Mouse (Mus musculus) hindbrain, embryonic 14.5 days (tissue): ENCODE data around the gene Lrig1. TPM values are rescaled to one million over a fixed set of nuclear protein-coding genes. Genes with fewer than 3 reads are reported as not detected.
"Not testable (repeated sequence)": the region's sequence is repeated elsewhere in the genome, so short reads cannot be mapped to it uniquely, and the experiment has no call there.

ENCODE experiments used
- ATAC-seq: fragments of 200-750 bp; cut with Nextera tagmentation; 2 replicates; pipeline ENCODE4 v1.8.0; 2017; ENCODE audit warnings: moderate number of reproducible peaks, mild to moderate bottlenecking, moderate TSS enrichment, moderate library complexity; ENCODE audit not compliant: low FRiP score
- DNase-seq: peaks from one replicate; pipeline ENCODE4 v3.0.0-alpha.2; 2015; ENCODE audit warnings: low spot score
- H3K27ac ChIP-seq: fragments of 300-500 bp; sonication (generic); 2 replicates; pipeline ENCODE4 v1.5.1; 2014; ENCODE audit warnings: mild to moderate bottlenecking, moderate library complexity
- H3K27me3 ChIP-seq: fragments of 300-500 bp; sonication (generic); 2 replicates; pipeline ENCODE4 v1.6.1; 2014; ENCODE audit warnings: mild to moderate bottlenecking, low read length, mixed read lengths; ENCODE audit not compliant: control insufficient read depth, insufficient read depth
- H3K36me3 ChIP-seq: fragments of 300-500 bp; sonication (generic); replicated peaks from 2 replicates; pipeline ENCODE4 v1.6.1; 2014; ENCODE audit not compliant: control insufficient read depth, insufficient read depth
- H3K4me1 ChIP-seq: fragments of 300-500 bp; sonication (generic); replicated peaks from 2 replicates; pipeline ENCODE4 v1.6.1; 2014; ENCODE audit warnings: antibody characterized with exemption, low read length, mixed read lengths; ENCODE audit not compliant: control insufficient read depth, insufficient read depth
- H3K4me2 ChIP-seq: fragments of 300-500 bp; sonication (generic); replicated peaks from 2 replicates; pipeline ENCODE4 v1.6.1; 2014; ENCODE audit warnings: mild to moderate bottlenecking, moderate library complexity
- H3K4me3 ChIP-seq: fragments of 300-500 bp; sonication (generic); replicated peaks from 2 replicates; pipeline ENCODE4 v1.5.1; 2014; ENCODE audit warnings: mild to moderate bottlenecking, low read length
- H3K9ac ChIP-seq: fragments of 300-500 bp; sonication (generic); 2 replicates; pipeline ENCODE4 v1.6.1; 2014
- H3K9me3 ChIP-seq: fragments of 300-500 bp; sonication (generic); 2 replicates; pipeline ENCODE4 v1.6.1; 2016; ENCODE audit warnings: low read length; ENCODE audit not compliant: control insufficient read depth
- WGBS: fragments of 180-500 bp; shearing (Covaris S2); extraction: QIAGEN DNeasy Blood & Tissue Kit; methylation state at CpG from one replicate; pipeline ENCODE4 v1.1.7; 2014; 5-methylcytosine and 5-hydroxymethylcytosine counted together
- microRNA-seq: library from miRNA; unstranded; fragments of <30 nt; microRNA quantifications from one replicate; pipeline ENCODE4, GENCODE M21; 2016
- polyA plus RNA-seq: library from polyadenylated mRNA; unstranded; fragments of >200 nt; fragmentation: Nextera tagmentation; extraction: Ambion mirVana; gene quantifications from 2 replicates; pipeline ENCODE4 v1.2.1, GENCODE M21; 2014

Gene Lrig1
- polyA plus RNA-seq, 1 experiment from 2014 or later: 22.3 TPM

DNA sequence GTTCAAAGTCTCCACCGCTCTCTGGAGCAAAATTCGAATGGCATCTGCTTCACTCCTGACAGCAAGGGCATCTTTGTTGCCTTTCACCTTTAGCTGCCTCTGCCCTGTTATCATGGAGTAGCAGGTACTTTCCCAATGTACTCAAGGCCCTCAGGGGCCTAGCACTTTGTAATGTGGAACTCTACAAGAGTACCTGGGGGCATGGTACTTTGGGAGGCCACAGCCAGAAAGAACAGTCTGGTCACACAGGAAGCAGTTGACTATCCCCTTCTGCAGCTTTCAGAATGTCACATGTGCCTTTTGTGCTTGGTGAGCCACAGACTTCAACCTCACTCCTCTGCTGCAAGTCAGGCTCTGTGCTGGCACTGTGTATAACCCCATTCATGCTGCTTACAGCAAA, 134.2 kb downstream of the Lrig1 start:
- H3K9ac ChIP-seq: no peak overlapping the region
- H3K36me3 ChIP-seq: no peaks in the 10 kb centered on the region
- H3K4me2 ChIP-seq: no peak overlapping the region
- DNase-seq: no peak
- ATAC-seq: no peak
- H3K27me3 ChIP-seq: no peaks in the 10 kb centered on the region
- no peaks in the 10 kb centered on the region for H3K4me1 ChIP-seq
- H3K4me3 ChIP-seq: no peak overlapping the region
- H3K27ac ChIP-seq: no peak overlapping the region
- WGBS: 92% methylated on average over 2 of the region's 2 CpGs
- no peaks in the 10 kb centered on the region for H3K9me3 ChIP-seq

DNA sequence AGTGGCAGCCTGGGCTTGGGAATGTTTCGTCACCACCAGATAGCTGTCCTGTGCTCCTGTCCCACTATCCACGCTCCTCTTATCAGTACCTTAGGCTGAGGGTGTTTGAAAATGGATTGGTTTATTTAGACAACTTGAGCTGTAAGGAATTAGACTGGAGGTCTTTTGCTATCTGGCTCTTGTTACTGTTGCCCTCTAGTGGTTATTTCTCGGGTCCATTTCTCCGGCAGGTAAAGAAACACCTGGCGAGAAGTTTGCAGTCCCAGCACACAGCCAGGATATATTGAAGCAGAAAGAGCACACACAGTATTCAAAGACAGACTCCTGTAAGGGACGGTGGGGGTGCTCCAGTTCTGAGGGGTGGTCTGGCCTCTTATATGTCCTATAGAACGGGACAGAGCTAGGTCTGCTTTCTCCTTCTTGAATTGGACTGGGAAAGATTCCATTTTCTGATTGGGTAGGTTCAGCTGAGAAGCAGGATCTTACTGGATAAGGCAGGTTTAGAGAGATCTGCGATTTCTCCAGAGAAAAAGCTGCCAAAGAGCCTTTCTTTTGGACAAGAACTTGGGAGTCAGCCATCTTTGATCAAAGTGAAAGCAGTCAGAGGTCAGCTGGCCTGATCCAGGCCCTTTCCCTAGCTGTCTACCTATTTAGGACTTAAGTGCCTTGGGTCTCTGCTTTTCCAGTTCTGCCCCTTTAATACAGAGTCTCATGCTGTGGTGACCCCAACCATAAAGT, 136.6 kb downstream of the Lrig1 start:
- no peak for DNase-seq
- no peak overlapping the region for H3K4me3 ChIP-seq
- no peaks in the 10 kb centered on the region for H3K36me3 ChIP-seq
- no peak for ATAC-seq
- no peak overlapping the region for H3K27ac ChIP-seq
- no peak overlapping the region for H3K4me2 ChIP-seq
- H3K9ac ChIP-seq: no peak overlapping the region
- no peaks in the 10 kb centered on the region for H3K9me3 ChIP-seq
- H3K27me3 ChIP-seq: no peaks in the 10 kb centered on the region
- WGBS: 62% methylated on average over 8 of the region's 8 CpGs
- no peaks in the 10 kb centered on the region for H3K4me1 ChIP-seq

DNA sequence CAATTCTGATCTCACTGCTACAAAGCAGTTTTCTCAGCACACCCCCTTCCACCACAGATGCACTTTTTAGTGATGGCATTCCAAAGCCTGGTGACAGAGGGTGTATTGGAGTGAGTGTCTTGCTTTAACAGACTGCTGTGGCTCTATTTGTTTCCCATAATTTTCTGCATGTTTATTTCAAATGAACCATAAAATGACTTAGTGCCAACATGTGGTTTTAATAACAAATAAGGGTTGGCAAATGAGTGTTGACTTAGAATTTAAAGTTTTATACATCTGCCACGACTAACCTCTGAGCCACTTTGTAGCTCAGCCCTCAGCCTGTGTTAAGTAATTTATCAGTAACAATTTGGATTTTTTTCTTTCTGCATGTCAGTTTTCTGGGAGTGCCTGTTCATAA, 138.6 kb downstream of the Lrig1 start:
- no peak overlapping the region for H3K27ac ChIP-seq
- DNase-seq (no peak), ATAC-seq (no peak)
- H3K27me3 ChIP-seq: no peaks in the 10 kb centered on the region
- H3K4me3 ChIP-seq: no peak overlapping the region
- no peaks in the 10 kb centered on the region for H3K9me3 ChIP-seq
- no peaks in the 10 kb centered on the region for H3K36me3 ChIP-seq
- no peaks in the 10 kb centered on the region for H3K4me1 ChIP-seq
- no peak overlapping the region for H3K4me2 ChIP-seq
- no peak overlapping the region for H3K9ac ChIP-seq
- 71% methylated on average over 1 of the region's 1 CpGs for WGBS

DNA sequence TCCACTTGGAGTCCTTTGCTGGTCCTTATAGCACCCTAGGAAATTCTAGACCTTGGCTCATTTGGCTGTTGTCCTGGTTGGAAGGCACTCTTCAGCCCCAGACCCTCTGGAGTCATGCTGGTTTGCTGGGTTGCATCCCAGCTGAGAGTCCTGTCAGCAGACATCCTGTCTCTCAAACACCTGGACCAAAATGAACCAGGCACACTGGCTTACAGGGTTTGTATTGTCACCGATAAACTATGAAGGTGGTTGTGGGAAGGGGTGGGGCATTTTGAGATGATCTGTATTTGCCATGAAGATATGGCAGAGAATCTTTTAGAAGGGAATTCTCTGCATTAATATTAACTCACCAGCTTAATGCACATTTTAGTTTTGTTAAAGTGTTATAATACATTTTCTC, 139.1 kb downstream of the Lrig1 start:
- Histone ChIP-seq H3K9me3 (no peaks in the 10 kb centered on the region), H3K27ac (no peak overlapping the region), H3K4me1 (no peaks in the 10 kb centered on the region), H3K4me2 (no peak overlapping the region), H3K9ac (no peak overlapping the region), H3K27me3 (no peaks in the 10 kb centered on the region), H3K36me3 (no peaks in the 10 kb centered on the region), H3K4me3 (no peak overlapping the region)
- no peak for DNase-seq
- 89% methylated on average over 1 of the region's 1 CpGs for WGBS
- ATAC-seq: no peak

DNA sequence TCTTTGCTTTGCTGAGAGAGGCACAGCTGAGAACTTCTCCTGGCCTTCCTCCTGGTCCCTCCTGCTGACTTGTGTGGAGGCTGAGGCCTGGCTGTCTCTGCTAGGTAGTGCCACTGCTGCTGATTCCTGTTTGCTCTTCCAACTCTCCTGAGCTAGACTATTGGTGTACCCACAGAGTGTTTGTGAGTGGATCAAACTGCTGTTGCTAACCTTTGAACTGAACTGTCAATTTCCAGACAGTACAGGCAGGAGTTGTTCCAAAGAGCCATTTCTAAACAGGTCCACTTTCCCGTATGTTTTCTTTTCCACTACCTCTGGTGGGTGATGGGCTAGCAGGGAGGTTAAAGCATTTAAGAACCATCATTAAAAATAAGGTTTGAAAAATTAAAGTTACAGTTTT, 141.4 kb downstream of the Lrig1 start:
- not testable (repeated sequence) for H3K4me3 ChIP-seq, H3K9me3 ChIP-seq, H3K4me1 ChIP-seq, H3K36me3 ChIP-seq, ATAC-seq, H3K9ac ChIP-seq, H3K27ac ChIP-seq, DNase-seq, H3K27me3 ChIP-seq, H3K4me2 ChIP-seq
- 89% methylated on average over 1 of the region's 1 CpGs for WGBS

Small RNA genes within 50 kb of the gene (microRNA-seq; reads per million reads assigned to microRNA genes)
- not detected for gene Mir7041

Other genes starting within 250 kb of the Lrig1 start
- gene Slc25a26, start 199.8 kb downstream of the Lrig1 start, polyA plus RNA-seq: 6.8 TPM in 2 replicates